Mouse (Mus musculus): ENCODE data around the gene Cyp1a2.

DNA sequence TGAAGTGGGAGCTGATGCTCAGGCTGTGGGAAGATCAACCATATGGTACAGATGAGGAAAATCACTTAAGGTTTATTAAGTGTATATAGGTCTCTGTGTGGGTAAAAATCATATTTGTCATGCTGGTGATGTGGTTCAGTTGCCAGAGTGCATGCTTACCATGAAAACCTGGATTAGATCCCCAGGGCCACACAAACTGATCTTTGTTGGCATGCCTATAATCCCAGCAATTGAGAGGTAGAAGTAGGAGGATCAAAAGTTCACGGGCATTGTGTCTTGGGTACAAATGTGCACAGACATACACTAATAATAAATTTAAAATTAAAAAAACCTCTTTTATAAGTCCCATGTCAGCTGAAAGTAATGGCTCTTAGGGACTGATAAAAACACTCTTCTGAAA lies 38.9 kb upstream of the Cyp1a2 start:
- no peak for TF ChIP-seq CTCF (IDR thresholded peaks at IDR 0.05; ENCODE audit: low read depth)
- TF ChIP-seq EP300 (IDR thresholded peaks at IDR 0.05; ENCODE audit: low read depth): no peak
